Mouse (Mus musculus): Measurements from ENCODE around the gene Olfr1082.
"Not testable (repeated sequence)": the region's sequence is repeated elsewhere in the genome, so short reads cannot be mapped to it uniquely, and the experiment has no call there.

Gene Olfr1082

DNA sequence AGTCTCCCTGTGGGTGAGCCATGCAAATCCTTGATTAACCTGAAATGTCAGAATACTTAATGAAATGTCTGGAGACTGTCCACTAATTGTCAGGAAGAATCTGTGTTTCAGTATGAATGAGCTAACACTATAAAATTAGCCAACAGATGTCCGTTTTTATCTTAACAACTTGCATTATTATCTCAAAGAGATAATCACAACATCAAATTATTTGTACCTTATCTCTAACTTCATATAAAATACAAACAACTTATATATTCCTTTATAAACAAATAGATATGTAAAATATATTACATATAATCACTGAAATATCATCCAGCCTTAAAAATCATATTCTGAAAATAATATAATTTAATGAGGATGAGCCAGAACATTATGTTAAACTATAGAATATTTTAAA, at the start of gene Olfr1082:
Olfr1082 (minus strand) TSS at position 101 of the 400 bp plus-strand sequence.
- DNase-seq (ENCODE audit: low spot score in 2 of 2) = not testable (repeated sequence)

DNA sequence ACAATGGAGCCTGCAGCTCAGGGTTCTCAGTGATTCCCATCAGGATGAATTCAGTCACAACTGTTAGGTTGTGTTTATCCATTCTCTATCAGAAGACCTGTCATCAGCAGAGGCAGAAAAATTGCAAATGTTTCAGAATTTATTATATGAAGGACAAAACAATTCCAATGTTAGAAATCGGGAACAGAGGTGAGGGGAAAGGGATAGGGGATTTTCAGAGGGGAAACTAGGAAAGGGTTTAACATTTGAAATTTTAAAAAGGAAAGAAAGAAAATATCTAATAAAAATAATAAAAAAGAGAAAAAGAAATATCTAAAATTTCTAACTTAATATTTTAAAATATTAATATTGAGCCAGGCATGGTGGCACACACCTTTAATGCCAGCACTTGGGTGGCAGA, 40.9 kb upstream of the Olfr1082 start, which contains the start of gene Olfr1084:
Olfr1084 (minus strand) TSS at position 101 of the 400 bp plus-strand sequence.
- not testable (repeated sequence) for DNase-seq (ENCODE audit: low spot score in 2 of 2)

- not testable (repeated sequence) for DNase-seq (ENCODE audit: low spot score in 2 of 2)
These were observed 40.6 kb downstream of the Olfr1082 start, which contains the start of gene Olfr1080 for GRCm38 (mm10) chr2:86558135-86558534. Gene Olfr1080 (minus strand): TSS chr2:86558235.

Measured in urinary bladder, postnatal 36 days (tissue).